Mouse (Mus musculus) cerebellum, adult 2 months (tissue): ENCODE data around the gene Inip. TPM values are rescaled to one million over a fixed set of nuclear protein-coding genes. Genes with fewer than 3 reads are reported as not detected.

Experiments used
- DNase-seq, 2 experiments: peaks; one replicate each; pipeline ENCODE4 v3.0.0; 2021
- H3K27ac ChIP-seq: fragments of 200-500 bp; 2 replicates; pipeline ENCODE4 v1.5.1; 2012; ENCODE audit warnings: low read length, control low read depth, inconsistent platforms; ENCODE audit not compliant: insufficient read depth
- H3K27me3 ChIP-seq: fragments of 200-500 bp; 2 replicates; pipeline ENCODE4 v1.6.1; 2012; ENCODE audit warnings: inconsistent platforms, mild to moderate bottlenecking, low read length, moderate library complexity; ENCODE audit not compliant: control insufficient read depth, insufficient read depth
- H3K4me1 ChIP-seq: fragments of 200-500 bp; 2 replicates; pipeline ENCODE4 v1.6.1; 2011; ENCODE audit warnings: low read length; ENCODE audit not compliant: control insufficient read depth, insufficient read depth
- H3K4me3 ChIP-seq: fragments of 200-500 bp; replicated peaks from 2 replicates; pipeline ENCODE3; 2011; ENCODE audit warnings: mild to moderate bottlenecking, low read depth, low read length, control low read depth; ENCODE audit not compliant: insufficient read depth
- CTCF ChIP-seq: fragments of 200-500 bp; IDR thresholded peaks from 2 replicates; pipeline ENCODE4 v1.5.1; 2011; ENCODE audit warnings: low read depth, mild to moderate bottlenecking, control low read depth, low read length, moderate library complexity, borderline replicate concordance; ENCODE audit not compliant: insufficient read depth
- POLR2A ChIP-seq: fragments of 200-500 bp; IDR thresholded peaks from 2 replicates; pipeline ENCODE4 v1.6.1; 2011; ENCODE audit warnings: low read length, control low read depth, borderline replicate concordance; ENCODE audit not compliant: insufficient read depth
- WGBS: fragments of 180-500 bp; shearing (Covaris S2); methylation state at CpG from one replicate; pipeline ENCODE4 v1.1.7; 2018; 5-methylcytosine and 5-hydroxymethylcytosine counted together
- polyA plus RNA-seq: library from polyadenylated mRNA; depleted of rRNA; stranded (reverse); fragments of >200 nt; gene quantifications from 2 replicates; pipeline ENCODE4 v1.2.3, GENCODE M21; 2012; rRNA removed

Inip gene
- polyA plus RNA-seq, 1 experiment = 23.3 TPM

- no peaks in the 10 kb centered on the region for H3K4me1 ChIP-seq
- TF ChIP-seq POLR2A = no peak
- no peak for TF ChIP-seq CTCF
- H3K4me3 ChIP-seq = no peak overlapping the region
- WGBS = 88% methylated on average over 3 of the region's 3 CpGs
- DNase-seq = no peak
- H3K27ac ChIP-seq = no peak overlapping the region
- H3K27me3 ChIP-seq = no peaks in the 10 kb centered on the region
Observed at GRCm38 (mm10) chr4:59721811-59722210, 79.6 kb downstream of the Inip start.

Other genes with a start within 250 kb of the Inip start
- 58.4 and 59.0 TPM in 2 replicates for gene Hsdl2, start 220.0 kb downstream of the Inip start, polyA plus RNA-seq
- 8.8 and 10.4 TPM in 2 replicates for gene E130308A19Rik, start 175.4 kb downstream of the Inip start, polyA plus RNA-seq
- 24.7 and 26.1 TPM in 2 replicates for gene Snx30, start 4.3 kb upstream of the Inip start, polyA plus RNA-seq
- gene Slc46a2, start 113.5 kb upstream of the Inip start, polyA plus RNA-seq = not detected in 2 replicates
- gene Mup4, start 159.1 kb upstream of the Inip start, polyA plus RNA-seq = not detected in 2 replicates
- gene Mup6, start 162.7 kb upstream of the Inip start, polyA plus RNA-seq = not detected in 2 replicates